Comparison of ENCODE assay signal across 8 mouse cellular contexts in genomic region chr15:79933052-79933669, GRCm38 (mm10). TPM values are rescaled to one million over a fixed set of nuclear protein-coding genes. Genes with fewer than 3 reads are reported as not detected.
DNase-seq lines count a peak whose midpoint lies in the region; ATAC-seq and TF ChIP-seq lines count a peak whose summit lies in the region.

No protein-coding gene starts in this region.

- peak overlapping the region; percentile 87; the same call in 1 of the 2 replicates for H3K4me2 ChIP-seq in lung, postnatal 0 days (replicated peaks; ENCODE audit: low read depth, low read length)
- H3K4me2 ChIP-seq in intestine, postnatal 0 days (replicated peaks; ENCODE audit: low read depth): peak overlapping the region; percentile 89
- peak overlapping the region; percentile 58 for H3K4me2 ChIP-seq in stomach, embryonic 14.5 days (replicated peaks; ENCODE audit: low read depth, low read length)

- H3K36me3 ChIP-seq in lung, postnatal 0 days (ENCODE audit: insufficient read depth, low read length): no peaks in the 10 kb centered on the region
- H3K36me3 ChIP-seq in intestine, postnatal 0 days (ENCODE audit: control insufficient read depth, insufficient read depth): no peaks in the 10 kb centered on the region
- no peaks in the 10 kb centered on the region for H3K36me3 ChIP-seq in stomach, embryonic 14.5 days (ENCODE audit: control insufficient read depth, insufficient read depth, low read length)

- H3K4me1 ChIP-seq in lung, postnatal 0 days (ENCODE audit: insufficient read depth, low read depth, low read length): peaks cover 8% of the 10 kb centered on the region
- H3K4me1 ChIP-seq in intestine, postnatal 0 days (replicated peaks; ENCODE audit: control insufficient read depth, insufficient read depth, low read length): no peaks in the 10 kb centered on the region; the same call in 1 of the 2 replicates
- H3K4me1 ChIP-seq in stomach, embryonic 14.5 days (ENCODE audit: control insufficient read depth, insufficient read depth, low read length): 0 out of 2 replicates have a peak, but pooled peaks cover 2% of the 10 kb centered on the region

- TF ChIP-seq EP300 in lung, postnatal 0 days (IDR thresholded peaks at IDR 0.05): no peak

- 5% methylated on average over 22 of the region's 22 CpGs for WGBS in lung, postnatal 0 days
- WGBS in intestine, postnatal 0 days: 10% methylated on average over 22 of the region's 22 CpGs
- WGBS in stomach, embryonic 14.5 days: 7% methylated on average over 22 of the region's 22 CpGs

- H3K27ac ChIP-seq in lung, postnatal 0 days (ENCODE audit: low read length): no peak overlapping the region
- no peak overlapping the region for H3K27ac ChIP-seq in intestine, postnatal 0 days (ENCODE audit: low read depth, low read length)
- no peak overlapping the region for H3K27ac ChIP-seq in stomach, embryonic 14.5 days (ENCODE audit: low read length)

- peak; percentile 11 for DNase-seq in adrenal gland, adult 2 months
- DNase-seq in adrenal gland, adult 18-20 months (ENCODE audit: low spot score in 2 of 2): no peak
- DNase-seq in lung, postnatal 0 days (ENCODE audit: low spot score): no peak
- no peak for DNase-seq in lung, postnatal 36 days
- DNase-seq in layer of hippocampus, adult 8-10 months (ENCODE audit: low spot score in 2 of 2): no peak
- DNase-seq in ovary, adult 18-20 months (ENCODE audit: low spot score): no peak

- H3K4me3 ChIP-seq in lung, postnatal 0 days (ENCODE audit: low read depth, low read length): peak overlapping the region; percentile 63
- H3K4me3 ChIP-seq in intestine, postnatal 0 days (ENCODE audit: low read depth, low read length): peak overlapping the region; percentile 71
- peak overlapping the region; percentile 45 for H3K4me3 ChIP-seq in stomach, embryonic 14.5 days (ENCODE audit: low read depth, low read length)

- no peaks in the 10 kb centered on the region for H3K9me3 ChIP-seq in lung, postnatal 0 days (ENCODE audit: low read length)
- H3K9me3 ChIP-seq in intestine, postnatal 0 days (ENCODE audit: control insufficient read depth): no peaks in the 10 kb centered on the region
- H3K9me3 ChIP-seq in stomach, embryonic 14.5 days (ENCODE audit: control insufficient read depth, low read depth, low read length): no peaks in the 10 kb centered on the region

- no peak for TF ChIP-seq CTCF in lung, postnatal 0 days (IDR thresholded peaks at IDR 0.05)
- TF ChIP-seq CTCF in intestine, postnatal 0 days (IDR thresholded peaks at IDR 0.05; ENCODE audit: low read depth): 0 out of 2 replicates have a peak, but pooled peaks have one; percentile 4

- no peak for ATAC-seq in lung, postnatal 0 days
- ATAC-seq in intestine, postnatal 0 days: no peak
- ATAC-seq in stomach, embryonic 14.5 days (ENCODE audit: insufficient number of reproducible peaks, insufficient read depth, low FRiP score, low read depth): no peak

- H3K27me3 ChIP-seq in lung, postnatal 0 days (replicated peaks; ENCODE audit: insufficient read depth, low read length): peaks cover 5% of the 10 kb centered on the region; the same call in 1 of the 2 replicates
- H3K27me3 ChIP-seq in intestine, postnatal 0 days (replicated peaks; ENCODE audit: control insufficient read depth, insufficient read depth, low read length): peaks cover 32% of the 10 kb centered on the region
- peaks cover 17% of the 10 kb centered on the region for H3K27me3 ChIP-seq in stomach, embryonic 14.5 days (ENCODE audit: control insufficient read depth, insufficient read depth, low read length)

- no peak overlapping the region for H3K9ac ChIP-seq in lung, postnatal 0 days (replicated peaks; ENCODE audit: low read depth)
- H3K9ac ChIP-seq in intestine, postnatal 0 days (ENCODE audit: low read depth, low read length): no peak overlapping the region
- H3K9ac ChIP-seq in stomach, embryonic 14.5 days (replicated peaks; ENCODE audit: low read depth, low read length): no peak overlapping the region

RNA-seq across cellular contexts. Expression of gene Cbx7, which starts 37.8 kb away (rescaled TPM):
- total RNA-seq in adrenal gland, adult 2 months (2021): 10 to 100 TPM; 15.6 to 29.8 TPM
- 35.2 and 41.3 TPM in 2 replicates for polyA plus RNA-seq in adrenal gland, adult 2 months (2012; rRNA removed)
- total RNA-seq in adrenal gland, adult 18-20 months (2021): 10 to 100 TPM; 20.8 to 24.7 TPM
- 4.1 and 4.5 TPM in 2 replicates for polyA plus RNA-seq in lung, postnatal 0 days (2015; fragmentation: Nextera tagmentation; extraction: Ambion mirVana)
- 2.5 and 3.8 TPM in 2 replicates for polyA plus RNA-seq in intestine, postnatal 0 days (2015; fragmentation: Nextera tagmentation; extraction: Ambion mirVana)
- polyA plus RNA-seq in stomach, embryonic 14.5 days (2014; fragmentation: Nextera tagmentation; extraction: Ambion mirVana): 5.0 and 5.8 TPM in 2 replicates
- 10 to 100 TPM; 46.0 to 62.9 (median 52.2) TPM for total RNA-seq in layer of hippocampus, adult 8-10 months (2022)

RNA-seq across cellular contexts. Expression of gene Apobec3, which starts 41.7 kb away (rescaled TPM):
- 10 to 100 TPM; 13.1 to 16.5 TPM for total RNA-seq in adrenal gland, adult 2 months (2021)
- 5.2 and 6.7 TPM in 2 replicates for polyA plus RNA-seq in adrenal gland, adult 2 months (2012; rRNA removed)
- 10 to 100 TPM; 12.8 to 13.0 TPM for total RNA-seq in adrenal gland, adult 18-20 months (2021)
- polyA plus RNA-seq in lung, postnatal 0 days (2015; fragmentation: Nextera tagmentation; extraction: Ambion mirVana): 24.8 and 29.5 TPM in 2 replicates
- 5.1 and 6.4 TPM in 2 replicates for polyA plus RNA-seq in intestine, postnatal 0 days (2015; fragmentation: Nextera tagmentation; extraction: Ambion mirVana)
- polyA plus RNA-seq in stomach, embryonic 14.5 days (2014; fragmentation: Nextera tagmentation; extraction: Ambion mirVana): 17.4 and 18.4 TPM in 2 replicates
- total RNA-seq in layer of hippocampus, adult 8-10 months (2022): 10 to 100 TPM in 2 of 4 experiments, 1 to 10 TPM in 2; 5.3 to 11.9 (median 8.3) TPM
